Mouse (Mus musculus) limb, embryonic 13.5 days (tissue): ENCODE results near the gene Drosha. TPM values are rescaled to one million over a fixed set of nuclear protein-coding genes. Genes with fewer than 3 reads are reported as not detected.
"Not testable (repeated sequence)": the region's sequence is repeated elsewhere in the genome, so short reads cannot be mapped to it uniquely, and the experiment has no call there.

Source experiments
- ATAC-seq: fragments of 200-750 bp; cut with Nextera tagmentation; 2 replicates; pipeline ENCODE4 v1.8.0; 2017; ENCODE audit warnings: low read depth, moderate number of reproducible peaks, moderate TSS enrichment; ENCODE audit not compliant: low FRiP score
- H3K27ac ChIP-seq: fragments of 300-500 bp; sonication (generic); 2 replicates; pipeline ENCODE4 v1.5.1; 2015; ENCODE audit warnings: inconsistent platforms, mild to moderate bottlenecking, moderate library complexity
- H3K27me3 ChIP-seq: fragments of 300-500 bp; sonication (generic); 2 replicates; pipeline ENCODE4 v1.6.1; 2015; ENCODE audit warnings: mild to moderate bottlenecking, inconsistent platforms
- H3K36me3 ChIP-seq: fragments of 300-500 bp; sonication (generic); 2 replicates; pipeline ENCODE4 v1.6.1; 2015; ENCODE audit warnings: inconsistent platforms, mild to moderate bottlenecking, moderate library complexity
- H3K4me1 ChIP-seq: fragments of 300-500 bp; sonication (generic); 2 replicates; pipeline ENCODE4 v1.6.1; 2015; ENCODE audit warnings: inconsistent platforms
- H3K4me2 ChIP-seq: fragments of 300-500 bp; sonication (generic); replicated peaks from 2 replicates; pipeline ENCODE4 v1.6.1; 2015; ENCODE audit warnings: inconsistent platforms, mild to moderate bottlenecking, moderate library complexity
- H3K4me3 ChIP-seq: fragments of 300-500 bp; sonication (generic); 2 replicates; pipeline ENCODE4 v1.5.1; 2015; ENCODE audit warnings: moderate library complexity, mild to moderate bottlenecking, inconsistent platforms
- H3K9ac ChIP-seq: fragments of 300-500 bp; sonication (generic); 2 replicates; pipeline ENCODE4 v1.6.1; 2015; ENCODE audit warnings: mild to moderate bottlenecking, inconsistent platforms
- H3K9me3 ChIP-seq: fragments of 300-500 bp; sonication (generic); 2 replicates; pipeline ENCODE4 v1.6.1; 2016; ENCODE audit warnings: inconsistent platforms
- WGBS: fragments of 180-500 bp; shearing (Covaris S2); methylation state at CpG from one replicate; pipeline ENCODE4 v1.1.7; 2015; 5-methylcytosine and 5-hydroxymethylcytosine counted together
- polyA plus RNA-seq: library from polyadenylated mRNA; unstranded; fragments of >200 nt; fragmentation: Nextera tagmentation; extraction: Ambion mirVana; gene quantifications from 2 replicates; pipeline ENCODE4 v1.2.1, GENCODE M21; 2015

Gene Drosha
- polyA plus RNA-seq, 1 experiment from 2014 or later: 47.6 TPM

DNA sequence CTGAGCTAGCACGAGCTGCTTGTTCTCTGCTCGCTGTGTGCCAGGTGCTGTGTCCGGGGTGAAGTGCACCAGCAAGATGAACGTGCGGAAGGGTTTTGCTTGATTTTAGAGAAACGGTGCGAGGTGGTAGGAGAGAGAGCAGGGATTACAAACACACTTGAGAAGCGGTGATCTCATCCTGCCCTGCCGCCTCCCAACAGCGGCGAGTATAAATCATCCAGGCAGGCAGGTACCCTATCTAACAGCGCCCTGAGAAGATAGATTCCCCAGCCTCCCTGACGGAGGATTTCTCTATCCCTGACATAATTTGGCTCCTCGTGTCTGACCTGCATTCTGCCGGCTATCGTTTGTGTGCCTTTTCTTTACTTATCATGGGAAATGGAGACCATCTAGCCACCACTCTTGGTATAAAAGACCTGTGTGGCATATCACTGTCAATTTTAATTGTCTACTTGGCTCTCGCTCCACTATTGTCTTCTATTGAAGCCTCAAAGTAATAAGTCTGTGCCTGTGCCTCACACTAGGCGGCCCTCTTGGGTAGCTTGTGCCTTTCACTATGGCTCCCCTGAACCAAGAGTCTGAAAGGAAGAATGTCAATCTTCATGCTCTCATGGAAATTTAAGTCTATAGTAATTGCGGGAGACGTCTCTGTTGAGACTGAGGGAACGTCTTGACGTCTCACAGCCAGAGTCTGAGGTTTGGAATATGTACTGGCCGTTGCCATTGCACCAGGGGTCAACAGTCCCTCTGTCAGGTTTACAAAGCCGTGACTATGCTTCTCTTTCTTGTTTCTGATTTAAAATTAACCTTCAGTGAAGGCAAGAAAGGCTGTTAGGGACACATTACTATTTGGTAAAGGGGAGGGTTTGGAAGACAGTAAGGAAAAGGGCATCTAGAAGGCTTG lies 95.6 kb downstream of the Drosha start:
- Histone ChIP-seq H3K4me3 (no peak overlapping the region), H3K27me3 (no peaks in the 10 kb centered on the region), H3K4me1 (no peaks in the 10 kb centered on the region), H3K9ac (no peak overlapping the region), H3K27ac (no peak overlapping the region), H3K9me3 (no peaks in the 10 kb centered on the region), H3K36me3 (peaks cover 91% of the 10 kb centered on the region), H3K4me2 (no peak overlapping the region)
- no peak for ATAC-seq
- WGBS: 91% methylated on average over 24 of the region's 24 CpGs

DNA sequence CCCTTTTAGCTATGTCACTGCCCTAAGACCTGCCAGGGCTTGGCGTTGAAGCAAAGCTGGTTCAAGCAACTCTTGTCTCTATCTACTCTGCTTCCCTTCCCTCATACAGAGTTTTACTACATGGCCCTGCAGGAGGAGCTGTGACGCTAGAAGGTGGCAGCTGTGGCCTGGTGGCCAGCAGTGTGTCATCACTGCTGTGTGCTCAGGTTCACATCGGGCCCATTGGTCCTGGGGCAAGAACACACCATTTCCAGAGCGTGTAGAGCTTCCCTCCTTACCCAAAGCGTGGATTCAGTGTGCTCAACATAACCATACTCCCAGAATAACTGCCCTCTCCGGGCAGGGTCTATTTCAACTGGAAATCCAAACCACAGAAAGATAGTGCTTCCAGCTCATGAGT lies 97.3 kb downstream of the Drosha start:
- H3K4me3 ChIP-seq: no peak overlapping the region
- H3K4me1 ChIP-seq: no peaks in the 10 kb centered on the region
- H3K4me2 ChIP-seq: no peak overlapping the region
- H3K36me3 ChIP-seq: peaks cover 91% of the 10 kb centered on the region
- no peaks in the 10 kb centered on the region for H3K9me3 ChIP-seq
- WGBS: 94% methylated on average over 6 of the region's 6 CpGs
- no peaks in the 10 kb centered on the region for H3K27me3 ChIP-seq
- H3K9ac ChIP-seq: no peak overlapping the region
- no peak overlapping the region for H3K27ac ChIP-seq
- no peak for ATAC-seq

DNA sequence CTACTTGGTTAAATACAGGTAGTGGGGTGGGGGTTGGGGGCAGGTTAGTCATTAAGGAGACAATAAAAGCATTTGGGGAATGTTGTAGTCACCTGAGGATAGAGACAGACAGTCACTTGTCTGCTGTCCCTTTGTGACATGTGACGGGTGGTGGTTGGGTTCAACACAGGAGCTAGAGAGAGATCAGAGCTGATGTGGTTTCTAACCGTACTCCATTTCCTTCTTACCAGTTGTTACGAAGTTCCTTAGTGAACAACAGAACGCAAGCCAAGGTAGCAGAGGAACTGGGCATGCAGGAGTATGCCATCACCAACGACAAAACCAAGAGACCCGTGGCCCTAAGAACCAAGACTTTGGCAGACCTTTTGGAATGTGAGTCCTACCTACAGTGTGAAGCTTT lies 99.2 kb downstream of the Drosha start:
- no peak overlapping the region for H3K4me3 ChIP-seq
- no peak overlapping the region for H3K9ac ChIP-seq
- H3K9me3 ChIP-seq: no peaks in the 10 kb centered on the region
- 94% methylated on average over 6 of the region's 6 CpGs for WGBS
- H3K4me2 ChIP-seq: no peak overlapping the region
- H3K27me3 ChIP-seq: no peaks in the 10 kb centered on the region
- ATAC-seq: no peak
- H3K4me1 ChIP-seq: no peaks in the 10 kb centered on the region
- H3K27ac ChIP-seq: no peak overlapping the region
- peaks cover 84% of the 10 kb centered on the region for H3K36me3 ChIP-seq

DNA sequence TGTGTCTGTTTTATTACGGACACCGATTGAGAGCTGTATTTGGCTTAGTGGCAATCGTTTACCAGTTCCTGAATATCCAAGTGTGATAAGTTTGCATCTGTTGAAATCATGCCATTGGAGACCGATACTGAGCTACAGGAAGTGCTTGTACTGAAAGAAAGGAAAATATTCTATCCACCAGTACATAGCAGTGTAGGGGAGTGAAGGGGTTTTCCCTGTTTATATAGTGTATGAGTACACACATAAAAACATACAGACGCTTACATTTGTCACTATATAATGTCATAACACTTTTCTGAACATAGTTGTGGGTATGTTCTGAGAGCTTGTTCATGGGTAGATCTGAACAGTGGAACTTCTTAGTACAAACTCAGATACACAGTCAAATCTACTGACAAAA lies 106.9 kb downstream of the Drosha start:
- Histone ChIP-seq H3K27me3 (no peaks in the 10 kb centered on the region), H3K36me3 (peaks cover 62% of the 10 kb centered on the region), H3K9ac (no peak overlapping the region), H3K27ac (no peak overlapping the region), H3K4me1 (no peaks in the 10 kb centered on the region), H3K9me3 (no peaks in the 10 kb centered on the region), H3K4me2 (no peak overlapping the region), H3K4me3 (no peak overlapping the region)
- 72% methylated on average over 5 of the region's 5 CpGs for WGBS
- no peak for ATAC-seq

DNA sequence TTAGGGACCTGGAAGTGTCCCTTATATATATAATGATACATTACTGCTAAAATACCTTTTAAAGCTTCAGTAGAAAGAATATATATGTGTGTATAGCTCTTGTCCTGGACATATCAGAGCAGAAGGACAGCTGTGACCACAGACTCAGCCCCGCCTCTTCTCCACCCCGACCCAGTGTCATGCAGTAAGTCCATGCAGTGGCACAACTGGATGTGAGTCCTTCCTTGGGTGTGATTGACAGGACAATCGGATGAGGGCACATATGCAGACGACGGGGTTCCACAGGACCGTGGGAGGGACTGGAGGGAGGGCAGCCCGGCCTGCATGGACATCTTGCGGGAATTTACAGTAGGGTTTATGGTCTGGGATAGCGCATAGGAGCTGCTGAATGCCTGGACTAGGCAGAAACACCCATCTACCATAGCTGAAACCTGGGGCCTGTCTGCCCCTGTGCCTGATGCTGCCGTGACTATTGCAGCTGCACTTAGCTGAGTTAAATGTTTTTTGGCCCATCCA lies 111.7 kb downstream of the Drosha start:
- Histone ChIP-seq H3K27me3 (no peaks in the 10 kb centered on the region), H3K4me1 (0 out of 2 replicates have a peak, but pooled peaks cover 3% of the 10 kb centered on the region), H3K9ac (no peak overlapping the region), H3K36me3 (peaks cover 31% of the 10 kb centered on the region), H3K9me3 (no peaks in the 10 kb centered on the region), H3K27ac (no peak overlapping the region), H3K4me2 (no peak overlapping the region), H3K4me3 (no peak overlapping the region)
- peak; percentile 40; the same call in 1 of the 2 replicates for ATAC-seq
- WGBS: 91% methylated on average over 10 of the region's 10 CpGs

DNA sequence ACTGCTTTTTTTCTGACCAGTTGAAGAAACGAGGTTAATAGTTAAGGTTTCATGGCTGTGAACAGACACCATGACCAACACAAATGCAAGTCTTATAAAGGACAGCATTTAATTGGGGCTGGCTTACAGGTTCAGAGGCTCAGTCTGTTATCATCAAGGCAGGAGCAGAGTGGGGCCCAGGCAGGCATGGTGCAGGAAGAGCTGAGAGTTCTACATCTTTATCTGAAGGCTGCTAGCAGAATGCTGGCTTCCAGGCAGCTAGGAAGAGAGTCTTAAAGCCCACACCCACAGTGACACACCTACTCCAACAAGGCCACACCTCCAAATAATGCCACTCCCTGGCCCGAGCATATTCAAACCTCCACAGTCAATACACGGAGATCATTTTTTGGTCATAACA lies 112.7 kb downstream of the Drosha start:
- not testable (repeated sequence) for H3K27me3 ChIP-seq, H3K4me1 ChIP-seq, ATAC-seq, H3K9me3 ChIP-seq, H3K4me2 ChIP-seq, H3K27ac ChIP-seq, H3K4me3 ChIP-seq, H3K9ac ChIP-seq
- peaks cover 22% of the 10 kb centered on the region for H3K36me3 ChIP-seq
- WGBS: 87% methylated on average over 3 of the region's 3 CpGs

DNA sequence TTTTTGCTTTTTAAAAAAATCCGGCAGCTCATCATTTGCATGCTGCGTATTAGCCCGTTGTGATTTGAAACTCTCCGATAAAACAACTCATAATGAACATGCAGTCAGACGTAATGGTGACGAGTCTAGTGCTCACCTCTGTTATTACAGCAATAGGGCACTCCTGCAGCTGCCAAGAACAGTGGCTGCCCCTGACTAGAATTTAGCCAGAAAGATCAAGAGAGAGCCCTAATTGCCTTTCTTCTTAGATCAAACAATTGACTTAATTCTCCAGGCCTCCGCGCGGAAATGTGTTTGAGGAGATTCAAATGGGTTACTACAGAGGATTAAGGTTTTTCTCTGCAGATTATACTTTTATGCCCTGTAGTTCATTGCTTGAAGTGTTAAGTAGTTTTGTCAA lies 116.5 kb downstream of the Drosha start:
- H3K36me3 ChIP-seq: peaks cover 9% of the 10 kb centered on the region
- H3K9ac ChIP-seq: no peak overlapping the region
- no peak overlapping the region for H3K4me2 ChIP-seq
- H3K27ac ChIP-seq: no peak overlapping the region
- 25% methylated on average over 9 of the region's 9 CpGs for WGBS
- H3K4me3 ChIP-seq: no peak overlapping the region
- H3K4me1 ChIP-seq: peaks cover 9% of the 10 kb centered on the region; the same call in 1 of the 2 replicates
- no peaks in the 10 kb centered on the region for H3K9me3 ChIP-seq
- no peaks in the 10 kb centered on the region for H3K27me3 ChIP-seq
- no peak for ATAC-seq

DNA sequence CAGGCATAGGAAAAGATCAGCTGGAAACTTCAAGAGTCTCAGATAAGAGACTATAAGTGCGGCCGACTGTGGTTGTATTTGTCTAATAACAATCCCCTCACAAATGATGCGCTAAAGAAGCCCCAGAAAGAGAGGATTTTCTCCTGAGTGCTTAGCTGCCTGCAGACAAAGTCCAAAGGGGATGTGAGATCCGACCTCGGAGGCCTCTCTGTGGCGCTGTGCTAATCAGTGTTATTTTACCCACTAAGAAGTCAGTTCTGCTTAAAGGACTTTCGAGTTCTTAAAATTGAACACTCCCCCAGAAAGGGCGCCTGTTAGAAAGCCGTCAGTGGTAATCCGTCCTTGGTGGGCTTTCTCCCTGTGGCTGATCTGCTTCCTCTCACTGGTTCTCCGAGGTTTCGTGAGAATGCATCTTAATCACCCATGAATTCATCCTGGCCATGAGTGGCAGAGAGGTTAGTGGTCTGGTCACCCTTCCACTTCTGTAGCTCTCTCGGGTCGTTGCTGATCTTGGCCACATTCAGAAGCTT lies 117.1 kb downstream of the Drosha start:
- H3K27ac ChIP-seq: no peak overlapping the region
- H3K36me3 ChIP-seq: peaks cover 2% of the 10 kb centered on the region; the same call in 1 of the 2 replicates
- no peak for ATAC-seq
- H3K4me1 ChIP-seq: peaks cover 9% of the 10 kb centered on the region; the same call in 1 of the 2 replicates
- H3K9ac ChIP-seq: no peak overlapping the region
- H3K4me3 ChIP-seq: no peak overlapping the region
- no peak overlapping the region for H3K4me2 ChIP-seq
- WGBS: 34% methylated on average over 14 of the region's 14 CpGs
- no peaks in the 10 kb centered on the region for H3K27me3 ChIP-seq
- no peaks in the 10 kb centered on the region for H3K9me3 ChIP-seq

DNA sequence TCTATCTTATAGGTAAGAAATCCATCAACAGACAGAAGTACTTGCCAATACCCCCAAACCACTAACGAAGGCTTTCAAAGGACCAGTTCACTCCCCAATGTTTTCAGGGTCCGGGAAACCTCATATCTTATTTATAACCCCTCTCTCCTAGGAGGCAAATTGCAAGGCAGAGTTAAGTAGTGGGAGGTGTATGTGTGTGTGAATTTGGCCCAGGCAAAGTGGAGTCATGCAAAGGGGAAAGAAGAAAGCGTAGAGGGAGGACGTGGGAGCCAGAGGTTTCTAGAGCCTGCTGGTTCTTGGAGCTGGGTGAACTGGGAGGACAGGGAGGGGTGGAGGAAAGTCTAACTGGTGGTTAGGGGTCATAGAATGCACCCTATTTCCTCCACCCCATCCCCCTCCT lies 117.8 kb downstream of the Drosha start:
- H3K4me2 ChIP-seq: no peak overlapping the region
- H3K27ac ChIP-seq: no peak overlapping the region
- no peaks in the 10 kb centered on the region for H3K27me3 ChIP-seq
- H3K9me3 ChIP-seq: no peaks in the 10 kb centered on the region
- no peak overlapping the region for H3K4me3 ChIP-seq
- peaks cover 9% of the 10 kb centered on the region; the same call in 1 of the 2 replicates for H3K4me1 ChIP-seq
- 56% methylated on average over 4 of the region's 4 CpGs for WGBS
- H3K9ac ChIP-seq: no peak overlapping the region
- no peak for ATAC-seq
- no peaks in the 10 kb centered on the region for H3K36me3 ChIP-seq

DNA sequence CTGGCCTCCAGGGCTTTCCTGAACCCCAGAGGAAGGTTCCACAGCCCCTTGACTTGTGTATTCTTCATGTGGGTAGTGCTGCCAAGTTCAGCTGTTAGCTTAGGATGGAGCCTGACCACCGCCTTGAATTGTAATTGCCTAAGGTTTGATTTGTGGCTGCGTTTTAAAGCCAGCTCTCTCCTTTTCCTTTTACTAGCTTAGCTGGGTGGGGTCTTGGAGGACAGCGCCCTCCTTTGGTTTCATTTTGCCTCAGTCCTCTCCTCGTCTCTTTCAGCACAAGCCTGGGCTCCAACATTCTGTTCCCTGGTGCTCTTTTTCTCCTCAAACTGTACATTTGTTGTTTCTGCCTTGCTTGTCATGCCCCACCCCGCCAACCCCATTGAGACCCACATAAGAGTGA lies 133.4 kb downstream of the Drosha start:
- 68% methylated on average over 5 of the region's 5 CpGs for whole genome bisulfite sequencing
- 0 out of 2 replicates have a peak, but pooled peaks cover 3% of the 10 kb centered on the region for H3K4me1 ChIP-seq
- ATAC-seq: no peak
- no peak overlapping the region for H3K4me3 ChIP-seq
- H3K4me2 ChIP-seq: no peak overlapping the region
- no peak overlapping the region for H3K27ac ChIP-seq
- no peaks in the 10 kb centered on the region for H3K36me3 ChIP-seq
- H3K27me3 ChIP-seq: no peaks in the 10 kb centered on the region
- no peak overlapping the region for H3K9ac ChIP-seq
- peaks cover 12% of the 10 kb centered on the region for H3K9me3 ChIP-seq

DNA sequence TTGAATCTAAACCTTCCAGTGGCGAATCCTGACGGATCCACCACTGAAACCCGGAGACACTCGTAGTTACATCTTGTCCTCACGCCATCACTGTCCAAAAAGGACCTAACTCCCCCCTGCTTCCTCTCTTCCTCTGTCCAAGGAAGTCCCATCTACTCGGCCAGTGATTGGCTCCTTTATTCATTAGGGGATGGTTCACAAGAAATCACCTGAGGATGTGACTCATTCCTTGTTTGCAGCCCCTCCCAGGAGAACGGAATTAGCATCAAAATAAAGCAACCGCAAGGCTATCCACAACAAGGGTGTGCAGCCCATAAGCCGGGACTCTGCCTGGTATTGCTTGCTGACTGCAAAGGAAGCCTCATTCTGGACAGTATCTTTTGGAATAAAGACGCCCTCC lies 137.6 kb downstream of the Drosha start:
- H3K9ac ChIP-seq: no peak overlapping the region
- ATAC-seq: no peak
- WGBS: 89% methylated on average over 10 of the region's 10 CpGs

DNA sequence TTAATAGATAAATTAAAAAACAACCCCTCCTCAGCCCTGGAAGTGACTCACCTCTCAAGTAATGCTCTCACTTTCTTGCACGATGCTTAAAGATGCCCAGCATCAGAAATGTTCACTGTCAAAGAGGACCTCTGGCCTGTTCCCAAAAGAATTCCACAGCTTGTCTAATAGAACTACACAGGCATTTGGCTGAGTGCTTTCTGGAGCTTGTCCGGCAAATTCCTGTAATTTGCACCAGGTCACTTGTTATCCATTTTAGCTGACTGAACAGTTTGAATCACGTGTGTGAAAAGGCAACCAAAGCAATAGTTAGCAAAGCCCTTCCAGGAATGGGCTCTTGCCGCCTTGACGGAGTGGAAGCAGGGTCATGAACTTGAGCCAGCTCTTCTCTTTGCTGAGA lies 140.6 kb downstream of the Drosha start:
- Histone ChIP-seq H3K27me3 (no peaks in the 10 kb centered on the region), H3K4me3 (no peak overlapping the region), H3K27ac (no peak overlapping the region), H3K4me2 (no peak overlapping the region), H3K4me1 (no peaks in the 10 kb centered on the region), H3K9ac (no peak overlapping the region), H3K9me3 (no peaks in the 10 kb centered on the region), H3K36me3 (no peaks in the 10 kb centered on the region)
- no peak for ATAC-seq
- WGBS: 81% methylated on average over 5 of the region's 5 CpGs

More for the DNA sequence above, 137.6 kb downstream of the Drosha start:
- H3K4me3 ChIP-seq: no peak overlapping the region
- H3K36me3 ChIP-seq: no peaks in the 10 kb centered on the region
- H3K4me2 ChIP-seq: no peak overlapping the region
- H3K27ac ChIP-seq: no peak overlapping the region
- 0 out of 2 replicates have a peak, but pooled peaks cover 3% of the 10 kb centered on the region for H3K4me1 ChIP-seq
- H3K9me3 ChIP-seq: no peaks in the 10 kb centered on the region
- no peaks in the 10 kb centered on the region for H3K27me3 ChIP-seq
